Mouse (Mus musculus) heart, adult 8-10 months (tissue): Measurements from ENCODE around the gene Fbxl19. TPM values are rescaled to one million over a fixed set of nuclear protein-coding genes. Genes with fewer than 3 reads are reported as not detected.
A peak's percentile ranks its signal among the peaks of the same experiment; 100 is the strongest.

Experiments used
- DNase-seq: peaks from one replicate; pipeline ENCODE4 v3.0.0; 2022; ENCODE audit warnings: low spot score
- total RNA-seq, 4 experiments: library from RNA; stranded (reverse); gene quantifications; 2 replicates each; pipeline ENCODE4 v1.2.4; 2022

Fbxl19 gene
- total RNA-seq, result 1 to 10 TPM; 1.9 to 4.9 (median 3.2) TPM

DNA sequence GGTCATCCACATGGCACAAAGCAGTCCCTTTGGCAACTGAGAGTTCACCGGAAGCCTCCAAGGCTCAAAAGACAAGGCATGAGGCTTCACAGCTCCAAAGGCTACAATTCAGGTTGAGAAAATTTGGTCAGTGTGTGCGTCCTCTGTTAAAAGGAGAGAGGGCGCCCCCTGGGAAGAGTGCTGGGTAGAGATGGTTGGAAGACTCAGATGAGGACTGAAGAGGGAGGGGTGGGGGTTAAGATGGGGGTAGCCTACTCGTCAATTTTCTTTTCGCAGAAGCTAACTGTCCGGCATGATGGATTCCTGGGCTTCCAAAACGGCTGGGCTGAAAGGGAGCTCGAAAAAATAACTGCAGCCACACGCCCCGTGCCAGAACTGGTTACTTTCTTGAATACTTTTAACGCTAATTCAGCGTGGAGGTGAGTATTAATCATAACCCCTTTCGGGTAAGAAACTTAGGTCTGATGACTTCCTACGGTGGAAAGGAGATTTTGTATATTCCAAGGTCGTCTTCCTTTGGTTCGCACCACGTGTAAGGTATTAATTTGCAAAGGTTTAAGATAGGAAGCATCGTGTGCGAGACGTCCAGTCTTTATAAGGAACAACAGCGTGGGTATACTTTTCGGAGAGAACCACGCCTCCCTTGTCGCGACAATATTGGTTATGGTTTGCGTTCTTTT lies at the start of gene Fbxl19:
Gene Fbxl19 (plus strand): TSS at position 178 of the 680 bp plus-strand sequence.
- peak; percentile 69 for DNase-seq

GRCm38 (mm10) chr7:127698986-127699385 lies 45.4 kb upstream of the Fbxl19 start:
- DNase-seq, result no peak

DNA sequence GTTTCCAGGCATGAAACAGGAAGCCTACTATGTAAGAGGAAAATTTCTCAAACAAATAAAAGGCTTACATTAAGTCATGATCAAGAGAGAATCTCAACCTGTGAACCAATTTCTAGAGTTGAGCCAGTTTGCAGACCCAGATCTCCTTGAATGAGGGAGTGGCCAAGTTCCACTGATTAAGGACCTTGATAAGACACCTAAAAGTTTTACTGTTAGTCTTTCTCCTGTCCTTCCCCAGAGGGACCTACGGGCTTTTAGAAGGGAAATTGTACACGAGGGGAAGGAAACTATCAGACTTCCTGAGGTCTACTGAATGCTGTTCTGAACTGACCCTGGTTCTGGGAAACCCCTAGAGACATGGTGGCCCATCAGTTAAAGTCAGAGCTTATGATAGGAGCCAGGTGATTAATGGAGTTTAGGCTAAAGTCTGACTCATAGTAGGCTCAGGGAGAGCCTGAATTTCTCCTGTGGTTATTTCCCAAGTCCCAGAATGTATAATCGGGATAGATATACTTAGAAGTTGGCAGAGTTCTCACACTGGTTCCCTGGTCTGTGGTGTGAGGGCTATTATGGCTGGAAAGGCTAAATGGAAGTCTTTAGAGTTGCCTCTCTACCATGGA lies 43.5 kb upstream of the Fbxl19 start:
- no peak for DNase-seq

- no peak for DNase-seq
These were observed 40.7 kb upstream of the Fbxl19 start for GRCm38 (mm10) chr7:127703561-127704178.

- DNase-seq, result no peak
These were observed 39.7 kb upstream of the Fbxl19 start for GRCm38 (mm10) chr7:127704598-127704997.

DNA sequence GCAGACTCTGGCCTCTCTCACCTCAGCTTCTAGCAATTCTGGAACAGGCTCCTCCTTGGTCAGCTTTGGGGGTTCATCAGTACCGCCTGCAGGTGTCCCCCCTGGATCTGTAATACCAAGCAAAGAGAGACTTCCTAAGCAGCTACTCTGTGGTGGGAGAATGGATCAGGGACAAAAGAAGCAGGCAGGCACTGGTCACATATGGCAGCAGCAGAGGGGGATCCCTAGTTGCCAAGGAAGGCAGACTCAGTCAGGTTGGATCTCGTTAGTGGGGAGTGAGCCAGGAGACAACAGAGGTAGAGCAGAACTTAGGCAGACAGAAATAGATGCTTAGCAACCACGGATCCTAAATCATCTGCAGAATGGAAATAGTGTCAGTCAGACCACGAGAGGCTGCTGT lies 38.6 kb upstream of the Fbxl19 start:
- no peak for DNase-seq

GRCm38 (mm10) chr7:127707045-127707956 lies 37.0 kb upstream of the Fbxl19 start:
- no peak for DNase-seq

- no peak for DNase-seq
These were observed 36.5 kb upstream of the Fbxl19 start for GRCm38 (mm10) chr7:127707957-127708206.

- peak; percentile 79 for DNase-seq
These were observed 35.9 kb upstream of the Fbxl19 start, which contains the start of gene Bcl7c for GRCm38 (mm10) chr7:127708207-127709078. Gene Bcl7c, minus strand, starts transcription at chr7:127708933.

DNA sequence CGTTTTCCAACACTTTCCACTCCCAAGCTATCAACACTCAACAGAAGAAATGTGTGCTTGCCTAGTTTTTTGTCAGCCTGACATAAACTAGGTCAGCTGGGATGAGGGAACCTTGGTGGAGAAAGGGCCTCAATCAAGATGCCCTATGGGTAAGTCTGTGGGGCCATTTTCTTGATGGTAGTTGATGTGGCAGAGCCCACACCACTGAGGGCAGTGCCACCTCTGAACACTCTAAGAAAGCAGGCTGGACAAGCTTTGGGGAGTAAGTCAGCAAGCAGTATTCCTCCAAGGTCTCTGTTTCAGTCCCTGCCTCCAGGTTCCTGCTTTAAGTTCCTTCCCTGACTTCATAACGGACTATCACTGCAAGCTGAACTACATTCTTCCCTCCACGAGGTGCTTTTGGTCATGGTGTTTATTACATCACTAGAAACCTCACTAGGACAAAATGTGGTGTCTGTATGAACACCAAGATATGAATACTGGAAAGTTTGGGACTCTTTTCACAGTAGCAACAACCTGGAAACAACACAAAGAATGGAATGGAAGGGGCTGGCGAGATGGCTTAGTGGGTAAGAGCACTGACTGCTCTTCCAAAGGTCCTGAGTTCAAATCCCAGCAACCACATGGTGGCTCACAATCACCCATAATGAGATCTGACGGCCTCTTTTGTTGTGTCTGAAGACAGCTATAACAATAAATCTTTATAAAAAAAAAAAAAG lies 34.9 kb upstream of the Fbxl19 start:
- DNase-seq, result no peak

GRCm38 (mm10) chr7:127711031-127711430 lies 33.3 kb upstream of the Fbxl19 start:
- no peak for DNase-seq

DNA sequence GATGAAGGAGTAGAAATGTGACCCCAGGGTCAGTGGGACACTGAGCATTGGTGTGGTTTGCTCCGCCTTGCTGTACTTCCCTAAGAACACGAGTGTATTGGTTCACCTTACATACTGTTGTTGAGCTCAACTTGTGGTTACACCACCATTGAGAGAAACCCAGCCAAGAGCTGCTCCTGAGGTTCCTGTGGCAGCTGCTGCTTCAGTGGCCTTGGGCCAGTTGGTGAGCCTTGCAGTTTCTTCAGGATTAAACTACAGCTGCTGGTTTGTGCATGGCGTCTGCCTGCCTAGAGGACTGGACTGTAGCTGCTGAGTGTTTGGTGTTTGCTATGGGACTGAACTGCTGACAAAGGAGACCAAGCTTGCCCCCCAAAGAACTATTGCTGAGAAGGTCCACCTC lies 32.9 kb upstream of the Fbxl19 start:
- DNase-seq, result no peak

- DNase-seq, result peak; percentile 79
These were observed 31.6 kb upstream of the Fbxl19 start, which contains the start of gene Ctf1 for GRCm38 (mm10) chr7:127712461-127713385. Gene Ctf1, plus strand, starts transcription at chr7:127712736.

- no peak for DNase-seq
These were observed 29.5 kb upstream of the Fbxl19 start for GRCm38 (mm10) chr7:127714816-127715215.

DNA sequence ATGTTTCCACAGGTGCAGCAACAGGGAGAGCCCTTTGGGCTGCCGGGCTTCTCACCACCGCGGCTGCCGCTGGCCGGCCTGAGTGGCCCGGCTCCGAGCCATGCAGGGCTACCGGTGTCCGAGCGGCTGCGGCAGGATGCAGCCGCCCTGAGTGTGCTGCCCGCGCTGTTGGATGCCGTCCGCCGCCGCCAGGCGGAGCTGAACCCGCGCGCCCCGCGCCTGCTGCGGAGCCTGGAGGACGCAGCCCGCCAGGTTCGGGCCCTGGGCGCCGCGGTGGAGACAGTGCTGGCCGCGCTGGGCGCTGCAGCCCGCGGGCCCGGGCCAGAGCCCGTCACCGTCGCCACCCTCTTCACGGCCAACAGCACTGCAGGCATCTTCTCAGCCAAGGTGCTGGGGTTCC lies 27.4 kb upstream of the Fbxl19 start:
- DNase-seq, result peak; percentile 33

GRCm38 (mm10) chr7:127718339-127718738 lies 26.0 kb upstream of the Fbxl19 start:
- no peak for DNase-seq

DNA sequence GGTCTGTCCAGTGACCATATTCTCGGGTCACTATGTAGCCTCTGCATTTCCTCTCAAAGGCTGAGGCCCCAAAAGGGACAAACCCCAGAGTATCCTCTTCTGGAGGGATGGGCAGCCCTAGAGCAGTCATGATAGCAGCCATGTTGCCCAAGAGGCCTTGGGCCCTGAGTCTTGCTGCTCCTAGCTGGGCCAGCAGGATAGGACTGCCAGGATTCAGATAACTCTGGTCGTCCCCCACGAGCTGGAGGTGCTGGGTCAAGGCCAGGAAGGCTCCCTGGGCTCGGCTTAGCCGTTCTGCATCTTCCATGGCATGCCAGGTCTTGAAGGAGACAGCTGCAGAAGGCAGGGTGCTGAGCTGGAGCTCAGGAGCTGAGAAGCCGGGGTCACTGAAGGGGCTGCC lies 25.1 kb upstream of the Fbxl19 start:
- no peak for DNase-seq

DNA sequence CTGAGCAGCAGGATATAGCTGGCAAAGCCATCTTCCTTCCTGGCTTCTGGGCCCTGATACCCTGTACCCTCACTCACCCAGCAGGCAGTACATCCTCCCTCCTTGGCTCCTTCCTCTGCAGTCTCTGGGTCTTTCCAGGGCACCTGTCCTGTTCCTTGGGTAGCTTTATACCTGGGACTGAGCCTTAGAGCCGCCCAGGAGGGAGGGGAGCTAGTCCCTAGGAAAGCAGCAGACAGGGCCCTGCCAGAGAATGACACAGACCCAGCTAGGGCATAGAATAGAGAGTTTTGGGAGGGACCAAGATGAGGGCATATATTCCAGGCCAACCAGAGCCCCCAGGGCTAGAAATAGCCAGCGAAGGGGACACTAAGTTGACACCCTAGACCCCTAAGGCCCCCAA lies 18.9 kb upstream of the Fbxl19 start:
- no peak for DNase-seq

GRCm38 (mm10) chr7:127725924-127726323 lies 18.4 kb upstream of the Fbxl19 start:
- DNase-seq, result no peak
